Mouse (Mus musculus) CH12.LX (cell line): ENCODE results near the gene Abhd6. TPM values are rescaled to one million over a fixed set of nuclear protein-coding genes. Genes with fewer than 3 reads are reported as not detected.

Experiments used
- DNase-seq: peaks from one replicate; pipeline ENCODE4 v3.0.0-alpha.2; 2013; ENCODE audit errors: extremely low read depth
- H3K27ac ChIP-seq: 2 replicates; pipeline ENCODE4 v1.5.1; 2012; ENCODE audit warnings: low read depth, mild to moderate bottlenecking, control low read depth, moderate library complexity; ENCODE audit not compliant: insufficient read depth
- H3K27me3 ChIP-seq: replicated peaks from 2 replicates; pipeline ENCODE3; 2012; ENCODE audit warnings: inconsistent platforms
- H3K36me3 ChIP-seq, 2 experiments: replicated peaks in 1 of 2; 2 replicates each; pipeline versions ENCODE3 to v1.6.1; 2012; ENCODE audit warnings: inconsistent platforms in 1 of 2, low read length in 1 of 2, mild to moderate bottlenecking in 1 of 2, mixed read lengths in 1 of 2, moderate library complexity in 1 of 2; ENCODE audit not compliant: control insufficient read depth in 1 of 2, insufficient read depth in 1 of 2
- H3K4me1 ChIP-seq, 2 experiments: 2 replicates each; pipeline ENCODE4 v1.6.1; 2012; ENCODE audit warnings: inconsistent platforms in 1 of 2, moderate library complexity in 1 of 2; ENCODE audit not compliant: insufficient read depth in 2 of 2, control insufficient read depth in 1 of 2
- H3K4me2 ChIP-seq: 2 replicates; pipeline ENCODE4 v1.6.1; 2012; ENCODE audit warnings: low read depth, mild to moderate bottlenecking, control low read depth; ENCODE audit not compliant: poor library complexity, insufficient read depth, severe bottlenecking
- H3K4me3 ChIP-seq, 3 experiments: fragments of 150-350 bp in 1 of 3; sonication (generic) in 1 of 3; replicated peaks in 1 of 3; 2 replicates each; pipeline versions ENCODE3 to v1.5.1; 2011 to 2012; ENCODE audit warnings: low read depth in 2 of 3, low read length in 2 of 3, mild to moderate bottlenecking in 2 of 3, moderate library complexity in 2 of 3, control low read depth in 1 of 3, improper control_type of control experiment in 1 of 3, inconsistent platforms in 1 of 3, mixed read lengths in 1 of 3; ENCODE audit not compliant: poor library complexity in 1 of 3
- H3K79me2 ChIP-seq: replicated peaks from 2 replicates; pipeline ENCODE4 v1.6.1; 2012; ENCODE audit warnings: mild to moderate bottlenecking, moderate library complexity; ENCODE audit not compliant: control insufficient read depth, poor library complexity, insufficient read depth, severe bottlenecking; ENCODE audit errors: extremely low read depth
- H3K9ac ChIP-seq: 2 replicates; pipeline ENCODE4 v1.6.1; 2012; ENCODE audit warnings: low read depth, mild to moderate bottlenecking, control low read depth, moderate library complexity; ENCODE audit not compliant: insufficient read depth
- H3K9me3 ChIP-seq: replicated peaks from 2 replicates; pipeline ENCODE3; 2012; ENCODE audit warnings: low read length, inconsistent platforms, mixed read lengths
- CHD2 ChIP-seq: IDR thresholded peaks from 2 replicates; pipeline ENCODE4 v1.6.1; 2011; ENCODE audit warnings: low read length, improper control_type of control experiment
- E2F4 ChIP-seq: IDR thresholded peaks from 2 replicates; pipeline ENCODE4 v1.6.1; 2011; ENCODE audit warnings: low read depth, low read length, improper control_type of control experiment; ENCODE audit not compliant: insufficient replicate concordance
- ELF1 ChIP-seq: IDR thresholded peaks from 2 replicates; pipeline ENCODE4 v1.6.1; 2014; ENCODE audit warnings: low read depth, mild to moderate bottlenecking, inconsistent platforms, low read length, improper control_type of control experiment
- ETS1 ChIP-seq: conservative IDR thresholded peaks from 2 replicates; pipeline ENCODE4 v1.6.1; 2012; ENCODE audit warnings: low read depth, mild to moderate bottlenecking, inconsistent platforms, low read length, improper control_type of control experiment, moderate library complexity
- HCFC1 ChIP-seq: IDR thresholded peaks from 2 replicates; pipeline ENCODE4 v1.6.1; 2012; ENCODE audit warnings: low read depth, mild to moderate bottlenecking, inconsistent platforms, low read length, improper control_type of control experiment
- JUN ChIP-seq: IDR thresholded peaks from 2 replicates; pipeline ENCODE4 v1.6.1; 2011; ENCODE audit warnings: low read depth, mild to moderate bottlenecking, low read length, improper control_type of control experiment, moderate library complexity; ENCODE audit not compliant: insufficient read depth
- KAT2A ChIP-seq: IDR thresholded peaks from 2 replicates; pipeline ENCODE4 v1.6.1; 2012; ENCODE audit warnings: low read length, improper control_type of control experiment, inconsistent platforms; ENCODE audit not compliant: insufficient replicate concordance
- MAX ChIP-seq: IDR thresholded peaks from 2 replicates; pipeline ENCODE4 v1.6.1; 2011; ENCODE audit warnings: low read length, improper control_type of control experiment
- MEF2A ChIP-seq: IDR thresholded peaks from 2 replicates; pipeline ENCODE4 v1.6.1; 2014; ENCODE audit warnings: low read depth, mild to moderate bottlenecking, inconsistent platforms, low read length, improper control_type of control experiment, borderline replicate concordance
- RAD21 ChIP-seq: IDR thresholded peaks from 2 replicates; pipeline ENCODE4 v1.6.1; 2011; ENCODE audit warnings: low read depth, mild to moderate bottlenecking, low read length, improper control_type of control experiment, moderate library complexity
- SMC3 ChIP-seq: IDR thresholded peaks from 2 replicates; pipeline ENCODE4 v1.6.1; 2011; ENCODE audit warnings: low read depth, low read length, improper control_type of control experiment
- UBTF ChIP-seq: IDR thresholded peaks from 2 replicates; pipeline ENCODE4 v1.6.1; 2012; ENCODE audit warnings: low read depth, mild to moderate bottlenecking, inconsistent platforms, low read length, improper control_type of control experiment, moderate library complexity
- dilution Hi-C: fragments of 300-500 bp; cut with MboI; formaldehyde crosslinking; loops from 2 replicates; pipeline ENCODE4 v1.14.3; 2020; ENCODE audit warnings: low sequenced_read_pairs; ENCODE audit not compliant: extremely low pct_unique_long_range_greater_than_20kb, extremely low pct_ligation_motif_present
- in situ Hi-C: fragments of 300-500 bp; cut with MboI; formaldehyde crosslinking; loops from 3 replicates; pipeline ENCODE4 v1.14.3; 2019; ENCODE audit warnings: low sequenced_read_pairs, low pct_ligation_motif_present, low pct_unique_long_range_greater_than_20kb, mixed read lengths
- polyA plus RNA-seq: library from polyadenylated mRNA; unstranded; fragments of >175 nt; gene quantifications from 2 replicates; pipeline ENCODE4 v1.2.1, GENCODE M21; 2012; ENCODE audit warnings: low read depth; ENCODE audit not compliant: insufficient read length
- total RNA-seq, 2 experiments: library from RNA; depleted of rRNA; stranded (reverse); fragments of 300-350 nt in 1 of 2; fragments of >200 nt in 1 of 2; gene quantifications; 2 replicates each; pipeline ENCODE4 v1.2.3; 2012 to 2014

The Abhd6 gene
- total and polyA plus RNA-seq, 3 experiments = 31.9 to 55.9 (median 36.0) TPM

- TF ChIP-seq UBTF = no peak
These were observed 17.8 kb downstream of the Abhd6 start (continued) for GRCm38 (mm10) chr14:8020546-8020945.

- DNase-seq = no peak
- Histone ChIP-seq H3K79me2 (no peaks in the 10 kb centered on the region), H3K27me3 (no peaks in the 10 kb centered on the region), H3K4me1 (peaks cover 2 to 18% of the 10 kb centered on the region in 2 experiments; a peak in 3 of 4 replicates), H3K36me3 (peaks cover 0 to 47% of the 10 kb centered on the region in 2 experiments), H3K27ac (no peak overlapping the region), H3K9ac (no peak overlapping the region), H3K4me3 (no peak overlapping the region), H3K4me2 (no peak overlapping the region), H3K9me3 (no peaks in the 10 kb centered on the region)
- dilution Hi-C loops = no loop called here
- TF ChIP-seq MAX (no peak), JUN (no peak)
- in situ Hi-C loops = no loop called here
These were observed 21.8 kb downstream of the Abhd6 start for GRCm38 (mm10) chr14:8024469-8024868.

GRCm38 (mm10) chr14:8024936-8025335 lies 22.2 kb downstream of the Abhd6 start:
- no peak for DNase-seq
- H3K9ac ChIP-seq = no peak overlapping the region
- no peaks in the 10 kb centered on the region for H3K79me2 ChIP-seq
- H3K4me1 ChIP-seq = peaks cover 2 to 21% of the 10 kb centered on the region in 2 experiments; a peak in 3 of 4 replicates
- H3K4me3 ChIP-seq = no peak overlapping the region
- dilution Hi-C loops = no loop called here
- peaks cover 0 to 45% of the 10 kb centered on the region in 2 experiments for H3K36me3 ChIP-seq
- H3K9me3 ChIP-seq = no peaks in the 10 kb centered on the region
- TF ChIP-seq HCFC1 (no peak), MEF2A (no peak), KAT2A (no peak), ETS1 (no peak)
- TF ChIP-seq, all 38 proteins: peak for 0
- H3K27ac ChIP-seq = no peak overlapping the region
- no peak overlapping the region for H3K4me2 ChIP-seq
- in situ Hi-C loops = no loop called here
- no peaks in the 10 kb centered on the region for H3K27me3 ChIP-seq

GRCm38 (mm10) chr14:8026769-8027531 lies 24.2 kb downstream of the Abhd6 start:
- H3K4me3 ChIP-seq = no peak overlapping the region
- no peak overlapping the region for H3K4me2 ChIP-seq
- dilution Hi-C loops (no loop called here), in situ Hi-C loops (no loop called here)
- peaks cover 0 to 53% of the 10 kb centered on the region in 2 experiments for H3K36me3 ChIP-seq
- peaks cover 17 to 41% of the 10 kb centered on the region in 2 experiments for H3K4me1 ChIP-seq
- TF ChIP-seq UBTF = no peak
- TF ChIP-seq SMC3 = no peak
- no peak for TF ChIP-seq E2F4
- no peak for TF ChIP-seq ETS1
- no peak for TF ChIP-seq CHD2
- TF ChIP-seq RAD21 = no peak
- TF ChIP-seq ELF1 = no peak
- no peaks in the 10 kb centered on the region for H3K79me2 ChIP-seq
- H3K27ac ChIP-seq = no peak overlapping the region
- DNase-seq = no peak
- no peak overlapping the region for H3K9ac ChIP-seq
- no peaks in the 10 kb centered on the region for H3K9me3 ChIP-seq
- H3K27me3 ChIP-seq = no peaks in the 10 kb centered on the region
